Mouse (Mus musculus) cerebellum, adult 2 months (tissue): Measurements from ENCODE around the gene 1600012H06Rik. TPM values are rescaled to one million over a fixed set of nuclear protein-coding genes. Genes with fewer than 3 reads are reported as not detected.
"Not testable (repeated sequence)": the region's sequence is repeated elsewhere in the genome, so short reads cannot be mapped to it uniquely, and the experiment has no call there.

Experiments used
- DNase-seq, 2 experiments: peaks; one replicate each; pipeline ENCODE4 v3.0.0; 2021
- H3K27ac ChIP-seq: fragments of 200-500 bp; 2 replicates; pipeline ENCODE4 v1.5.1; 2012; ENCODE audit warnings: low read length, control low read depth, inconsistent platforms; ENCODE audit not compliant: insufficient read depth
- H3K27me3 ChIP-seq: fragments of 200-500 bp; 2 replicates; pipeline ENCODE4 v1.6.1; 2012; ENCODE audit warnings: inconsistent platforms, mild to moderate bottlenecking, low read length, moderate library complexity; ENCODE audit not compliant: control insufficient read depth, insufficient read depth
- H3K4me1 ChIP-seq: fragments of 200-500 bp; 2 replicates; pipeline ENCODE4 v1.6.1; 2011; ENCODE audit warnings: low read length; ENCODE audit not compliant: control insufficient read depth, insufficient read depth
- H3K4me3 ChIP-seq: fragments of 200-500 bp; replicated peaks from 2 replicates; pipeline ENCODE3; 2011; ENCODE audit warnings: mild to moderate bottlenecking, low read depth, low read length, control low read depth; ENCODE audit not compliant: insufficient read depth
- WGBS: fragments of 180-500 bp; shearing (Covaris S2); methylation state at CpG from one replicate; pipeline ENCODE4 v1.1.7; 2018; 5-methylcytosine and 5-hydroxymethylcytosine counted together
- polyA plus RNA-seq: library from polyadenylated mRNA; depleted of rRNA; stranded (reverse); fragments of >200 nt; gene quantifications from 2 replicates; pipeline ENCODE4 v1.2.3, GENCODE M21; 2012; rRNA removed

1600012H06Rik gene
- polyA plus RNA-seq, 1 experiment, result 17.5 TPM

- H3K27me3 ChIP-seq, H3K4me3 ChIP-seq, H3K27ac ChIP-seq, DNase-seq, H3K4me1 ChIP-seq: not testable (repeated sequence)
- 79% methylated on average over 4 of the region's 5 CpGs for WGBS
These were observed 47.2 kb downstream of the 1600012H06Rik start for GRCm38 (mm10) chr17:14990116-14990702.

GRCm38 (mm10) chr17:14992522-14993138, 49.6 kb downstream of the 1600012H06Rik start:
- not testable (repeated sequence) for H3K27me3 ChIP-seq, H3K4me3 ChIP-seq, H3K27ac ChIP-seq, DNase-seq, H3K4me1 ChIP-seq
- no CpG with 5 or more reads among the region's 98 CpGs for WGBS

- not testable (repeated sequence) for H3K27ac ChIP-seq, H3K4me1 ChIP-seq, DNase-seq, H3K4me3 ChIP-seq, H3K27me3 ChIP-seq
- WGBS, result no CpG with 5 or more reads among the region's 47 CpGs
These were observed 50.3 kb downstream of the 1600012H06Rik start for GRCm38 (mm10) chr17:14993139-14993832.

GRCm38 (mm10) chr17:14994140-14994539, 51.2 kb downstream of the 1600012H06Rik start:
- not testable (repeated sequence) for H3K27me3 ChIP-seq, H3K27ac ChIP-seq, H3K4me3 ChIP-seq, DNase-seq, H3K4me1 ChIP-seq
- no CpG with 5 or more reads among the region's 5 CpGs for WGBS

GRCm38 (mm10) chr17:15000047-15000446, 57.1 kb downstream of the 1600012H06Rik start:
- WGBS, result no CpG with 5 or more reads among the region's 4 CpGs
- H3K27me3 ChIP-seq, DNase-seq, H3K4me1 ChIP-seq, H3K27ac ChIP-seq, H3K4me3 ChIP-seq: not testable (repeated sequence)

GRCm38 (mm10) chr17:15009088-15009487, 66.1 kb downstream of the 1600012H06Rik start:
- H3K4me1 ChIP-seq, DNase-seq, H3K4me3 ChIP-seq, H3K27ac ChIP-seq, H3K27me3 ChIP-seq: not testable (repeated sequence)
- no CpG with 5 or more reads among the region's 3 CpGs for WGBS

Other genes with a start within 250 kb of the 1600012H06Rik start
- gene Thbs2, start 248.9 kb upstream of the 1600012H06Rik start, polyA plus RNA-seq, result 4.4 and 4.6 TPM in 2 replicates
- 4.0 and 4.4 TPM in 2 replicates for gene Wdr27, start within 50 bp of the 1600012H06Rik start, polyA plus RNA-seq
- gene Phf10, start 18.1 kb downstream of the 1600012H06Rik start, polyA plus RNA-seq, result 45.7 and 46.8 TPM in 2 replicates
- gene 9030025P20Rik, start 35.3 kb downstream of the 1600012H06Rik start, polyA plus RNA-seq, result 23.8 and 24.5 TPM in 2 replicates
- gene Gm3417, start 35.6 kb downstream of the 1600012H06Rik start, polyA plus RNA-seq, result 0.41 TPM in 1 of 2 replicates, not detected in the other
- 12.3 and 12.8 TPM in 2 replicates for gene Gm3435, start 67.0 kb downstream of the 1600012H06Rik start, polyA plus RNA-seq
- gene Ermard, start 98.0 kb downstream of the 1600012H06Rik start, polyA plus RNA-seq, result 107 and 119 TPM in 2 replicates
- not detected in 2 replicates for gene Tcte3, start 98.3 kb downstream of the 1600012H06Rik start, polyA plus RNA-seq
- 3.4 and 4.5 TPM in 2 replicates for gene Gm3448, start 98.4 kb downstream of the 1600012H06Rik start, polyA plus RNA-seq